Comparison of ENCODE assay signal across 13 mouse cellular contexts in the genomic region with DNA sequence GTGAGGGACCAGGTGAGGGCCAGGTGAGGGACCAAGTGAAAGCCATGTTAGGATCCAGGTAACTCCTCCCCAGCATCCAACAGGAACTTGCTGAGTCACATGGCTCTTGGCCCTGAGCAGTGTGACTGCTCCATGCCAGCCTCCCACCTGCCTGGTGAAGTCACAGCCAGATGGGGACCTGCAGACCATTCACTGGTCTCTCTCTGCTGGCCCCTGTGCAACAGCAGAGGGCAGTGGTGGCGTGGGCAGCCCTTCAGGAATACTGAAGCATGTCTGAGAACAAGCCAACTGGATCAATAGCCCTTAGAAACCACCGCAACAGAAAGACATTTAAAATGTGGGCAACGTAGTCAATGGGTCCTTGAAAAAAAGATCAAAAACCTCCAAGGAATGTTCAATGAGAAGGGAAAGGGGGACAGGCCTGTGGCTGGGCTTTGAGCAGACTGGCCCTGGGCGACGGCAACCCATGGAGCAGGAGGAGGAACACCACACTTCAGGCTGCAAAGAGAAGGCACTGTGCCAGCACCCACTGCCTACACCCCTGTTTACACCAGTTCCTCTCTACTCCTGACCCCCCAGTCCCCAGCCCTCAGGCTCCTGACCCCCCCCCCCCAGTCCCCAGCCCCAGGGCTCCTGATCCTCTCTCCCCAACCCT. TPM values are rescaled to one million over a fixed set of nuclear protein-coding genes. Genes with fewer than 3 reads are reported as not detected.
A peak's percentile ranks its signal among the peaks of the same experiment; 100 is the strongest.
DNase-seq lines count a peak whose midpoint lies in the region; ATAC-seq lines count a peak whose summit lies in the region.
"Had no signal": no experiment of that assay in that cellular context is flagged by ENCODE, and none has a peak within 500 bp of the region (broad histone marks: within the 10 kb centered on the region; RNA-seq: fewer than 3 reads in every experiment).

No protein-coding gene starts in this region.

- peak; percentile 64; the same call in 1 of the 2 replicates for ATAC-seq in forebrain, embryonic 12.5 days (ENCODE audit: low FRiP score)
- no peak for ATAC-seq in forebrain, embryonic 11.5 days (replicated peaks; ENCODE audit: low FRiP score)
- ATAC-seq in neural tube, embryonic 12.5 days (ENCODE audit: low FRiP score, low read depth), result peak; percentile 58; the same call in 1 of the 2 replicates
- 0 out of 2 replicates have a peak, but pooled peaks have one; percentile 24 for ATAC-seq in midbrain, embryonic 11.5 days (ENCODE audit: low FRiP score)
- ATAC-seq in granulocyte monocyte progenitor cell, adult 5-6 weeks (replicated peaks; ENCODE audit: poor library complexity, severe bottlenecking), result no peak
- ATAC-seq: Patski had no signal

- WGBS in forebrain, embryonic 12.5 days, result 28% methylated on average over 5 of the region's 5 CpGs
- 39% methylated on average over 5 of the region's 5 CpGs for WGBS in forebrain, embryonic 11.5 days
- WGBS in neural tube, embryonic 12.5 days, result 52% methylated on average over 5 of the region's 5 CpGs
- 30% methylated on average over 5 of the region's 5 CpGs for WGBS in midbrain, embryonic 11.5 days

- H3K27me3 ChIP-seq in forebrain, embryonic 12.5 days, result no peaks in the 10 kb centered on the region; the same call in 1 of the 2 replicates
- H3K27me3 ChIP-seq in forebrain, embryonic 11.5 days (ENCODE audit: control insufficient read depth, insufficient read depth, low read length), result no peaks in the 10 kb centered on the region
- H3K27me3 ChIP-seq in neural tube, embryonic 12.5 days (replicated peaks), result no peaks in the 10 kb centered on the region
- H3K27me3 ChIP-seq in midbrain, embryonic 11.5 days (ENCODE audit: control insufficient read depth, insufficient read depth, low read length), result no peaks in the 10 kb centered on the region
- H3K27me3 ChIP-seq: limb, embryonic 15.5 days had no signal

- H3K4me2 ChIP-seq in forebrain, embryonic 12.5 days, result no peak overlapping the region
- H3K4me2 ChIP-seq in forebrain, embryonic 11.5 days (ENCODE audit: low read depth, low read length, severe bottlenecking), result no peak overlapping the region
- H3K4me2 ChIP-seq in neural tube, embryonic 12.5 days (replicated peaks), result peak overlapping the region; percentile 16; the same call in 1 of the 2 replicates
- H3K4me2 ChIP-seq in midbrain, embryonic 11.5 days, result no peak overlapping the region
- H3K4me2 ChIP-seq: heart, embryonic 13.5 days; limb, embryonic 15.5 days had no signal

- intact Hi-C loops in heart, postnatal 36 days (cut with DNase I), result no loop called here

- no peaks in the 10 kb centered on the region for H3K9me3 ChIP-seq in forebrain, embryonic 12.5 days
- H3K9me3 ChIP-seq in forebrain, embryonic 11.5 days (ENCODE audit: control insufficient read depth, low read length), result no peaks in the 10 kb centered on the region
- H3K9me3 ChIP-seq in neural tube, embryonic 12.5 days, result no peaks in the 10 kb centered on the region
- H3K9me3 ChIP-seq in midbrain, embryonic 11.5 days (ENCODE audit: control insufficient read depth, low read length), result no peaks in the 10 kb centered on the region
- H3K9me3 ChIP-seq: limb, embryonic 15.5 days had no signal

- no peaks in the 10 kb centered on the region for H3K36me3 ChIP-seq in forebrain, embryonic 12.5 days (replicated peaks)
- no peaks in the 10 kb centered on the region for H3K36me3 ChIP-seq in forebrain, embryonic 11.5 days (ENCODE audit: control insufficient read depth, insufficient read depth, low read length)
- H3K36me3 ChIP-seq in neural tube, embryonic 12.5 days, result no peaks in the 10 kb centered on the region
- H3K36me3 ChIP-seq in midbrain, embryonic 11.5 days (ENCODE audit: control insufficient read depth, insufficient read depth, low read length), result no peaks in the 10 kb centered on the region
- H3K36me3 ChIP-seq: heart, embryonic 13.5 days; limb, embryonic 15.5 days had no signal

- H3K27ac ChIP-seq in forebrain, embryonic 12.5 days, result peak overlapping the region; percentile 47; the same call in 1 of the 2 replicates
- no peak overlapping the region for H3K27ac ChIP-seq in forebrain, embryonic 11.5 days (ENCODE audit: low read depth, low read length)
- 0 out of 2 replicates have a peak overlapping the region, but pooled peaks have one; percentile 61 for H3K27ac ChIP-seq in neural tube, embryonic 12.5 days
- H3K27ac ChIP-seq in midbrain, embryonic 11.5 days (ENCODE audit: low read depth, low read length), result no peak overlapping the region
- H3K27ac ChIP-seq: heart, embryonic 13.5 days; limb, embryonic 15.5 days had no signal

- H3K4me1 ChIP-seq in forebrain, embryonic 12.5 days, result peaks cover 31% of the 10 kb centered on the region
- H3K4me1 ChIP-seq in forebrain, embryonic 11.5 days (replicated peaks; ENCODE audit: control insufficient read depth, insufficient read depth, low read length), result peaks cover 8% of the 10 kb centered on the region
- H3K4me1 ChIP-seq in neural tube, embryonic 12.5 days, result peaks cover 31% of the 10 kb centered on the region
- peaks cover 21% of the 10 kb centered on the region for H3K4me1 ChIP-seq in midbrain, embryonic 11.5 days (ENCODE audit: control insufficient read depth, insufficient read depth, low read length)

- DNase-seq in forebrain, embryonic 11.5 days (ENCODE audit: low spot score), result no peak
- DNase-seq in neural tube, embryonic 10.5 days (ENCODE audit: extremely low spot score, low spot score), result no peak
- DNase-seq in midbrain, embryonic 11.5 days (ENCODE audit: low spot score, missing footprints), result peak; percentile 78
- DNase-seq in testis, postnatal 10 days (ENCODE audit: low spot score), result no peak
- no peak for DNase-seq in heart, postnatal 36 days
- DNase-seq: lung, postnatal 36 days had no signal

- no peak overlapping the region for H3K4me3 ChIP-seq in forebrain, embryonic 12.5 days (replicated peaks)
- H3K4me3 ChIP-seq in forebrain, embryonic 11.5 days (ENCODE audit: low read depth, low read length), result no peak overlapping the region
- H3K4me3 ChIP-seq in neural tube, embryonic 12.5 days, result no peak overlapping the region
- no peak overlapping the region for H3K4me3 ChIP-seq in midbrain, embryonic 11.5 days (ENCODE audit: low read depth, low read length)
- H3K4me3 ChIP-seq: heart, embryonic 13.5 days; limb, embryonic 15.5 days had no signal

- H3K9ac ChIP-seq in forebrain, embryonic 12.5 days, result no peak overlapping the region
- H3K9ac ChIP-seq in forebrain, embryonic 11.5 days (ENCODE audit: low read length), result no peak overlapping the region
- no peak overlapping the region for H3K9ac ChIP-seq in neural tube, embryonic 12.5 days
- no peak overlapping the region for H3K9ac ChIP-seq in midbrain, embryonic 11.5 days (ENCODE audit: low read length)
- H3K9ac ChIP-seq: heart, embryonic 13.5 days; limb, embryonic 15.5 days had no signal

RNA-seq across cellular contexts. Expression of a gene that starts 36.0 kb away (rescaled TPM):
- 17.0 and 19.6 TPM in 2 replicates for polyA plus RNA-seq in forebrain, embryonic 12.5 days (2016; fragmentation: Nextera tagmentation; extraction: Ambion mirVana)
- 6.9 and 8.8 TPM in 2 replicates for polyA plus RNA-seq in forebrain, embryonic 11.5 days (2014; fragmentation: Nextera tagmentation; extraction: Ambion mirVana)
- 44.8 and 52.6 TPM in 2 replicates for polyA plus RNA-seq in neural tube, embryonic 12.5 days (2016; fragmentation: Nextera tagmentation; extraction: Ambion mirVana)
- 7.1 and 8.2 TPM in 2 replicates for polyA plus RNA-seq in midbrain, embryonic 11.5 days (2014; fragmentation: Nextera tagmentation; extraction: Ambion mirVana)
- not detected in 2 replicates for total RNA-seq in granulocyte monocyte progenitor cell, adult 5-6 weeks (2014; fragmentation: Nextera tagmentation)
- total RNA-seq in granulocyte monocyte progenitor cell, adult 5-6 weeks (2017), result not detected in 2 replicates
- total RNA-seq in heart, postnatal 36 days (2021), result under 1 TPM; 0.11 to 0.14 TPM
- polyA plus RNA-seq: C2C12, Patski had no signal

Comparison
In these comparisons a context has a peak if more than half of its experiments do, and no peak if none do; other contexts are left out.
1. ATAC-seq: peak in forebrain, embryonic 12.5 days (single experiment), neural tube, embryonic 12.5 days (single experiment) and midbrain, embryonic 11.5 days (single experiment); none in forebrain, embryonic 11.5 days (single experiment) and granulocyte monocyte progenitor cell, adult 5-6 weeks (single experiment).
2. H3K27ac ChIP-seq: peak in forebrain, embryonic 12.5 days (single experiment) and neural tube, embryonic 12.5 days (single experiment); none in forebrain, embryonic 11.5 days (single experiment) and midbrain, embryonic 11.5 days (single experiment).